Mouse (Mus musculus) cortical plate, adult 2 months (tissue): ENCODE data around the gene Tsen34.
"Not testable (repeated sequence)": the region's sequence is repeated elsewhere in the genome, so short reads cannot be mapped to it uniquely, and the experiment has no call there.

ENCODE experiments used
- CTCF ChIP-seq: fragments of 200-500 bp; IDR thresholded peaks from 2 replicates; pipeline ENCODE4 v1.5.1; 2011; ENCODE audit warnings: mild to moderate bottlenecking, control low read depth, low read length; ENCODE audit not compliant: insufficient read depth; ENCODE audit errors: extremely low read depth
- POLR2A ChIP-seq: fragments of 200-500 bp; IDR thresholded peaks from 2 replicates; pipeline ENCODE4 v1.6.1; 2011; ENCODE audit warnings: mild to moderate bottlenecking, low read length, control low read depth; ENCODE audit not compliant: insufficient read depth; ENCODE audit errors: extremely low read depth

DNA sequence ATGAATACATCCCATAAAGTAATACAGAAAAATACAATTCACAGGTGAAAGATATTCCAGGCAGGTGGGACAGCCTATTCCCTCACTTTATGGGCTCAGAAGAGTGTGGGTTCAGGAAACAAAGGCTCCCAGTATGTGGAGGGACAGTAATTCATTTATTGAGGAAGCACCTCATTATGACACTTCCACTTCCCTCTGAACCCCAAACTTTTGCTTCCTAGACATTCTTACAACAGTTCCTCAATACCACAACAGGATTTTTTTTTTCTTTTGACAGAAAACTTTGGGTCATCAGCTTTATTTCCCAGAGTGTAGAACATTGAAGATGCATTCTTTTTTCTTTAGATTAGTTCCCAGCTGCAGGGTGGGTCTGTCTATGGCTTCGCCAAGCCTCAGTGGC, 40.0 kb downstream of the Tsen34 start:
- not testable (repeated sequence) for TF ChIP-seq POLR2A, CTCF
